Mouse (Mus musculus): Measurements from ENCODE around the gene Sult5a1. TPM values are rescaled to one million over a fixed set of nuclear protein-coding genes. Genes with fewer than 3 reads are reported as not detected.
"Not testable (repeated sequence)": the region's sequence is repeated elsewhere in the genome, so short reads cannot be mapped to it uniquely, and the experiment has no call there.

Sult5a1 gene
- polyA plus RNA-seq, 1 experiment from 2014 or later = 4.0 TPM

GRCm38 (mm10) chr8:123108010-123108409 lies 50.1 kb downstream of the Sult5a1 start:
- H3K4me1 ChIP-seq (ENCODE audit: insufficient read depth) = peaks cover 8% of the 10 kb centered on the region
- ATAC-seq (no peak), DNase-seq (no peak)
- no peak for TF ChIP-seq EP300 (IDR thresholded peaks at IDR 0.05; ENCODE audit: low read depth)
- TF ChIP-seq CTCF (IDR thresholded peaks at IDR 0.05; ENCODE audit: low read depth) = peak; percentile 36
- H3K9me3 ChIP-seq (ENCODE audit: low read length) = no peaks in the 10 kb centered on the region
- no peak overlapping the region for H3K27ac ChIP-seq (ENCODE audit: low read depth)
- WGBS (ENCODE audit: insufficient replicate concordance) = 45% methylated on average over 1 of the region's 1 CpGs
- no peak overlapping the region for H3K4me3 ChIP-seq (ENCODE audit: low read depth, low read length)
- H3K9ac ChIP-seq (replicated peaks) = no peak overlapping the region
- H3K36me3 ChIP-seq (replicated peaks; ENCODE audit: insufficient read depth, low read length) = peaks cover 23% of the 10 kb centered on the region
- no peaks in the 10 kb centered on the region for H3K27me3 ChIP-seq (ENCODE audit: insufficient read depth, low read length)
- H3K4me2 ChIP-seq (ENCODE audit: low read depth, low read length) = no peak overlapping the region

GRCm38 (mm10) chr8:123106531-123106930 lies 51.6 kb downstream of the Sult5a1 start:
- Histone ChIP-seq H3K36me3 (replicated peaks; ENCODE audit: insufficient read depth, low read length) (peaks cover 23% of the 10 kb centered on the region), H3K27me3 (ENCODE audit: insufficient read depth, low read length) (no peaks in the 10 kb centered on the region), H3K9me3 (ENCODE audit: low read length) (no peaks in the 10 kb centered on the region), H3K4me2 (ENCODE audit: low read depth, low read length) (no peak overlapping the region), H3K4me1 (ENCODE audit: insufficient read depth) (peaks cover 11% of the 10 kb centered on the region), H3K27ac (ENCODE audit: low read depth) (no peak overlapping the region), H3K9ac (replicated peaks) (no peak overlapping the region), H3K4me3 (ENCODE audit: low read depth, low read length) (no peak overlapping the region)
- WGBS (ENCODE audit: insufficient replicate concordance) = 39% methylated on average over 2 of the region's 2 CpGs
- ATAC-seq (no peak), DNase-seq (no peak)
- TF ChIP-seq EP300 (IDR thresholded peaks at IDR 0.05; ENCODE audit: low read depth) (no peak), CTCF (IDR thresholded peaks at IDR 0.05; ENCODE audit: low read depth) (peak; percentile 65)

GRCm38 (mm10) chr8:123105553-123106326 lies 52.4 kb downstream of the Sult5a1 start:
- no peaks in the 10 kb centered on the region for H3K27me3 ChIP-seq (ENCODE audit: insufficient read depth, low read length)
- no peaks in the 10 kb centered on the region for H3K9me3 ChIP-seq (ENCODE audit: low read length)
- no peak for DNase-seq
- H3K9ac ChIP-seq (replicated peaks) = no peak overlapping the region
- no peak overlapping the region for H3K4me3 ChIP-seq (ENCODE audit: low read depth, low read length)
- no peak for ATAC-seq
- WGBS (ENCODE audit: insufficient replicate concordance) = 63% methylated on average over 5 of the region's 5 CpGs
- H3K4me1 ChIP-seq (ENCODE audit: insufficient read depth) = peaks cover 12% of the 10 kb centered on the region
- H3K4me2 ChIP-seq (ENCODE audit: low read depth, low read length) = no peak overlapping the region
- TF ChIP-seq CTCF (IDR thresholded peaks at IDR 0.05; ENCODE audit: low read depth) (peak; percentile 66), EP300 (IDR thresholded peaks at IDR 0.05; ENCODE audit: low read depth) (no peak)
- H3K36me3 ChIP-seq (replicated peaks; ENCODE audit: insufficient read depth, low read length) = peaks cover 23% of the 10 kb centered on the region
- H3K27ac ChIP-seq (ENCODE audit: low read depth) = no peak overlapping the region

GRCm38 (mm10) chr8:123104046-123104767 lies 53.9 kb downstream of the Sult5a1 start:
- H3K27ac ChIP-seq (ENCODE audit: low read depth) = peak overlapping the region; percentile 95
- peak overlapping the region; percentile 89 for H3K4me3 ChIP-seq (ENCODE audit: low read depth, low read length)
- WGBS (ENCODE audit: insufficient replicate concordance) = 72% methylated on average over 6 of the region's 6 CpGs
- H3K36me3 ChIP-seq (replicated peaks; ENCODE audit: insufficient read depth, low read length) = peaks cover 23% of the 10 kb centered on the region
- H3K9me3 ChIP-seq (ENCODE audit: low read length) = no peaks in the 10 kb centered on the region
- DNase-seq (no peak), ATAC-seq (no peak)
- TF ChIP-seq EP300 (IDR thresholded peaks at IDR 0.05; ENCODE audit: low read depth) (no peak), CTCF (IDR thresholded peaks at IDR 0.05; ENCODE audit: low read depth) (no peak)
- peak overlapping the region; percentile 97 for H3K4me2 ChIP-seq (ENCODE audit: low read depth, low read length)
- H3K4me1 ChIP-seq (ENCODE audit: insufficient read depth) = peaks cover 12% of the 10 kb centered on the region
- peak overlapping the region; percentile 98 for H3K9ac ChIP-seq (replicated peaks)
- no peaks in the 10 kb centered on the region for H3K27me3 ChIP-seq (ENCODE audit: insufficient read depth, low read length)

GRCm38 (mm10) chr8:123103285-123103684 lies 54.8 kb downstream of the Sult5a1 start:
- Histone ChIP-seq H3K4me3 (ENCODE audit: low read depth, low read length) (peak overlapping the region; percentile 89), H3K27me3 (ENCODE audit: insufficient read depth, low read length) (no peaks in the 10 kb centered on the region), H3K4me2 (ENCODE audit: low read depth, low read length) (peak overlapping the region; percentile 97), H3K27ac (ENCODE audit: low read depth) (peak overlapping the region; percentile 95), H3K4me1 (ENCODE audit: insufficient read depth) (peaks cover 12% of the 10 kb centered on the region), H3K9me3 (ENCODE audit: low read length) (no peaks in the 10 kb centered on the region), H3K9ac (replicated peaks) (peak overlapping the region; percentile 98), H3K36me3 (replicated peaks; ENCODE audit: insufficient read depth, low read length) (peaks cover 25% of the 10 kb centered on the region)
- 6% methylated on average over 14 of the region's 15 CpGs for WGBS (ENCODE audit: insufficient replicate concordance)
- DNase-seq (no peak), ATAC-seq (no peak)
- TF ChIP-seq EP300 (IDR thresholded peaks at IDR 0.05; ENCODE audit: low read depth) = no peak
- no peak for TF ChIP-seq CTCF (IDR thresholded peaks at IDR 0.05; ENCODE audit: low read depth)

- H3K9me3 ChIP-seq (ENCODE audit: low read length); H3K27me3 ChIP-seq (ENCODE audit: insufficient read depth, low read length); ATAC-seq; DNase-seq: not testable (repeated sequence)
- Histone ChIP-seq H3K4me2 (ENCODE audit: low read depth, low read length) (peak overlapping the region; percentile 97), H3K36me3 (replicated peaks; ENCODE audit: insufficient read depth, low read length) (peaks cover 29% of the 10 kb centered on the region), H3K4me3 (ENCODE audit: low read depth, low read length) (peak overlapping the region; percentile 89), H3K4me1 (ENCODE audit: insufficient read depth) (peaks cover 12% of the 10 kb centered on the region), H3K27ac (ENCODE audit: low read depth) (peak overlapping the region; percentile 95), H3K9ac (replicated peaks) (peak overlapping the region; percentile 98)
- WGBS (ENCODE audit: insufficient replicate concordance) = under 1% methylated on average over 22 of the region's 26 CpGs
Observed at GRCm38 (mm10) chr8:123102855-123103254, 55.3 kb downstream of the Sult5a1 start.
